Mouse (Mus musculus) adrenal gland, adult 2 months (tissue): ENCODE results near the gene Shld1. TPM values are rescaled to one million over a fixed set of nuclear protein-coding genes. Genes with fewer than 3 reads are reported as not detected.

Source experiments
- polyA plus RNA-seq: library from polyadenylated mRNA; depleted of rRNA; stranded (reverse); fragments of >200 nt; gene quantifications from 2 replicates; pipeline ENCODE4 v1.2.3, GENCODE M21; 2012; rRNA removed
- total RNA-seq, 2 experiments: library from RNA; stranded (reverse); gene quantifications; 2 replicates each; pipeline ENCODE4 v1.2.3; 2021

Shld1 gene
- total and polyA plus RNA-seq, 3 experiments, result 6.6 to 10.1 (median 8.0) TPM

Other genes with a start within 250 kb of the Shld1 start
- 10 to 100 TPM; 18.6 to 41.7 TPM for gene Gpcpd1, start 99.2 kb upstream of the Shld1 start, total RNA-seq
- 1.3 and 2.1 TPM in 2 replicates for gene Gpcpd1, start 99.2 kb upstream of the Shld1 start, polyA plus RNA-seq
- gene Chgb, start 94.3 kb downstream of the Shld1 start, total RNA-seq, result 1,000 to 10,000 TPM; 1,607 to 2,510 TPM
- gene Chgb, start 94.3 kb downstream of the Shld1 start, polyA plus RNA-seq, result 148 and 289 TPM in 2 replicates
- 10 to 100 TPM; 16.8 to 20.6 TPM for gene Trmt6, start 129.1 kb downstream of the Shld1 start, total RNA-seq
- gene Trmt6, start 129.1 kb downstream of the Shld1 start, polyA plus RNA-seq, result 1.2 and 1.3 TPM in 2 replicates
- gene Mcm8, start 129.2 kb downstream of the Shld1 start, total RNA-seq, result 1 to 10 TPM; 2.8 to 3.5 TPM
- 1.2 and 1.4 TPM in 2 replicates for gene Mcm8, start 129.2 kb downstream of the Shld1 start, polyA plus RNA-seq
- gene Crls1, start 159.7 kb downstream of the Shld1 start, total RNA-seq, result 100 to 1,000 TPM; 106 to 129 TPM
- 142 and 210 TPM in 2 replicates for gene Crls1, start 159.7 kb downstream of the Shld1 start, polyA plus RNA-seq
- 1 to 10 TPM; 4.4 to 5.1 TPM for gene Lrrn4, start 194.0 kb downstream of the Shld1 start, total RNA-seq
- gene Lrrn4, start 194.0 kb downstream of the Shld1 start, polyA plus RNA-seq, result 8.4 and 10.1 TPM in 2 replicates